Mouse (Mus musculus): ENCODE data around the gene Tmem182.

DNA sequence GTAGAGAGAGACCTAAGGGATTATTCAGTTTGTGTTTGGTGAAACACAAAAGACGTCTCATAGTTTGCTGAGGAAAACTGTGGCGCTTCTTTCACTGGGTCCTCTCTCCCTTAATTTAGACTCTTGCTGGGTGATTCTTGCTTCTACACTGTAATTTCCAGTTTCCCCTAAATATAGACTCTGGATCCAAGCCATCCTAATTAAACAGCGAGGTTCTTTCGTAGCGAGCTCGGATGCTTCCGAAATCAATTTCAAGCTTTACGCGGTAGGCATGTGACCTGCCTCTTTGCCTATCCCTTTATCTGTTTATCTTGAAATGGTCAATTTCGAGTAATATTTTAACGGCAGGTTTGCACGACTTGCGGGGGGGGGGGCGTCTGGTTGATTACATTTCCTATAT lies 84.2 kb downstream of the Tmem182 start:
- TF ChIP-seq CTCF (IDR thresholded peaks at IDR 0.05; ENCODE audit: control insufficient read depth, insufficient read depth, insufficient read length) (no peak), MYOD1 (IDR thresholded peaks at IDR 0.05; ENCODE audit: control insufficient read depth, insufficient read length, low read depth) (no peak), CEBPB (IDR thresholded peaks at IDR 0.05; ENCODE audit: low read depth) (no peak), FOSL1 (IDR thresholded peaks at IDR 0.05; ENCODE audit: insufficient read depth, low read length, poor library complexity, severe bottlenecking) (no peak)
